Mouse (Mus musculus) hindbrain, embryonic 14.5 days (tissue): ENCODE results near the gene Atg101. TPM values are rescaled to one million over a fixed set of nuclear protein-coding genes. Genes with fewer than 3 reads are reported as not detected.
A peak's percentile ranks its signal among the peaks of the same experiment; 100 is the strongest.

ENCODE experiments used
- ATAC-seq: fragments of 200-750 bp; cut with Nextera tagmentation; 2 replicates; pipeline ENCODE4 v1.8.0; 2017; ENCODE audit warnings: moderate number of reproducible peaks, mild to moderate bottlenecking, moderate TSS enrichment, moderate library complexity; ENCODE audit not compliant: low FRiP score
- DNase-seq: peaks from one replicate; pipeline ENCODE4 v3.0.0-alpha.2; 2015; ENCODE audit warnings: low spot score
- H3K27ac ChIP-seq: fragments of 300-500 bp; sonication (generic); 2 replicates; pipeline ENCODE4 v1.5.1; 2014; ENCODE audit warnings: mild to moderate bottlenecking, moderate library complexity
- H3K27me3 ChIP-seq: fragments of 300-500 bp; sonication (generic); 2 replicates; pipeline ENCODE4 v1.6.1; 2014; ENCODE audit warnings: mild to moderate bottlenecking, low read length, mixed read lengths; ENCODE audit not compliant: control insufficient read depth, insufficient read depth
- H3K36me3 ChIP-seq: fragments of 300-500 bp; sonication (generic); replicated peaks from 2 replicates; pipeline ENCODE4 v1.6.1; 2014; ENCODE audit not compliant: control insufficient read depth, insufficient read depth
- H3K4me1 ChIP-seq: fragments of 300-500 bp; sonication (generic); replicated peaks from 2 replicates; pipeline ENCODE4 v1.6.1; 2014; ENCODE audit warnings: antibody characterized with exemption, low read length, mixed read lengths; ENCODE audit not compliant: control insufficient read depth, insufficient read depth
- H3K4me2 ChIP-seq: fragments of 300-500 bp; sonication (generic); replicated peaks from 2 replicates; pipeline ENCODE4 v1.6.1; 2014; ENCODE audit warnings: mild to moderate bottlenecking, moderate library complexity
- H3K4me3 ChIP-seq: fragments of 300-500 bp; sonication (generic); replicated peaks from 2 replicates; pipeline ENCODE4 v1.5.1; 2014; ENCODE audit warnings: mild to moderate bottlenecking, low read length
- H3K9ac ChIP-seq: fragments of 300-500 bp; sonication (generic); 2 replicates; pipeline ENCODE4 v1.6.1; 2014
- H3K9me3 ChIP-seq: fragments of 300-500 bp; sonication (generic); 2 replicates; pipeline ENCODE4 v1.6.1; 2016; ENCODE audit warnings: low read length; ENCODE audit not compliant: control insufficient read depth
- WGBS: fragments of 180-500 bp; shearing (Covaris S2); extraction: QIAGEN DNeasy Blood & Tissue Kit; methylation state at CpG from one replicate; pipeline ENCODE4 v1.1.7; 2014; 5-methylcytosine and 5-hydroxymethylcytosine counted together
- polyA plus RNA-seq: library from polyadenylated mRNA; unstranded; fragments of >200 nt; fragmentation: Nextera tagmentation; extraction: Ambion mirVana; gene quantifications from 2 replicates; pipeline ENCODE4 v1.2.1, GENCODE M21; 2014

Gene Atg101
- polyA plus RNA-seq, 1 experiment from 2014 or later = 66.3 TPM

DNA sequence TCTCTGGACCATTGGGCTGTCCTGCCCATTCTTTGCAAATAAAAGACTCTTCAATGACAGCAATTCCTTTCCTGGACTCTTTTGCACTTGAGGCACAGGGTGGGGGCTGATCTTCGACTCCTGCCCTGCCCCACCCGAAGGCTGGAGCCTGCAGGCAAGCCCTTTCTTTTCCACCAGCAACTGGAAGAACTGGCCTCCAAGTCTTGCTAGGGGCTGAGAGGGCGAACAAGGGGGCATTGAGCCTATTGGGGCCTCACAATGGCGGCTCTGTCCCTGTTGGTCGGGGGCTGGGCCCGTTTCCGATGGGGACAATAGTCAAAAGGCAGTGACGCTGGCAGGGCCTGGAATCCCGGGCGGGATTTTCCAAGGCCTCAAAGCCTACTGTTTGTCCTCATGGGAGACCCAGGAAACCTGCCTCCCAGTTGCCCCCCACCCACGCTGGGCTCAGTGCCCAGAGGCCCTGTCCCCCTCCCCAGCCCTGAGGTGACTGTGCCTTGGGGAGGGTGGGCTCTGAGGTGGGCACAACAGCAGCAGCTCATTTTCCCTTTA is 6.6 kb upstream of the Atg101 start:
- WGBS = 16% methylated on average over 11 of the region's 11 CpGs
- Histone ChIP-seq H3K36me3 (peaks cover 15% of the 10 kb centered on the region), H3K4me3 (no peak overlapping the region), H3K27me3 (no peaks in the 10 kb centered on the region), H3K9ac (no peak overlapping the region), H3K27ac (peak overlapping the region; percentile 41; the same call in 1 of the 2 replicates), H3K4me1 (0 out of 2 replicates have a peak, but pooled peaks cover 10% of the 10 kb centered on the region), H3K9me3 (no peaks in the 10 kb centered on the region), H3K4me2 (no peak overlapping the region)
- DNase-seq (no peak), ATAC-seq (peak; percentile 75; the same call in 1 of the 2 replicates)

GRCm38 (mm10) chr15:101278589-101278988 is 5.5 kb upstream of the Atg101 start:
- Histone ChIP-seq H3K9ac (no peak overlapping the region), H3K4me2 (no peak overlapping the region), H3K36me3 (0 out of 2 replicates have a peak, but pooled peaks cover 3% of the 10 kb centered on the region), H3K4me3 (no peak overlapping the region), H3K27me3 (no peaks in the 10 kb centered on the region), H3K27ac (no peak overlapping the region), H3K4me1 (0 out of 2 replicates have a peak, but pooled peaks cover 10% of the 10 kb centered on the region), H3K9me3 (no peaks in the 10 kb centered on the region)
- ATAC-seq = no peak
- no peak for DNase-seq
- WGBS = 48% methylated on average over 5 of the region's 5 CpGs

- Histone ChIP-seq H3K27ac (no peak overlapping the region), H3K36me3 (no peaks in the 10 kb centered on the region), H3K27me3 (no peaks in the 10 kb centered on the region), H3K9ac (no peak overlapping the region), H3K4me1 (peaks cover 10% of the 10 kb centered on the region), H3K4me3 (no peak overlapping the region), H3K4me2 (no peak overlapping the region), H3K9me3 (no peaks in the 10 kb centered on the region)
- ATAC-seq = no peak
- 68% methylated on average over 12 of the region's 12 CpGs for WGBS
- DNase-seq = no peak
Observed at GRCm38 (mm10) chr15:101279430-101279999, 4.6 kb upstream of the Atg101 start.

DNA sequence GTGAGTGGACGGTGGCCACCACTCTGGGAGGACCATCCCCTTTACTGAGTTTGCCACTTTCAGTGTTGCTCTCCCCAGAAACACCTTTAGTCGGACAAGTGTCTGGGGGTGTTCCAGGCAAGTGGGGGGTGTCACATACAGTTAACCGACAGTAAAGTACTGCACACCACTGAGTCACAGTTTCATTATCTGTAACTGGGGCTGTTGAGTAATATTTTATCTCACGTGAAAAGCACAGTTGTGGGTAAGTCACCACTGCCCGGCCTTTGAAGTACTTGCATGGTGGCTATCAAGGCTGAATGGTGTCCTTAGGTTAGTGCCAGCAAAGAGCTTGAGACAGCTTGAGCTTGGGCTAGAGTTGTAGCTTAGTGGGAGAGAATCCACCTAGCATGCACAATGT is 1.6 kb upstream of the Atg101 start:
- DNase-seq = no peak
- whole genome bisulfite sequencing = 83% methylated on average over 5 of the region's 5 CpGs
- Histone ChIP-seq H3K27ac (no peak overlapping the region), H3K4me2 (no peak overlapping the region), H3K4me1 (peaks cover 18% of the 10 kb centered on the region), H3K9me3 (no peaks in the 10 kb centered on the region), H3K27me3 (no peaks in the 10 kb centered on the region), H3K36me3 (peaks cover 9% of the 10 kb centered on the region; the same call in 1 of the 2 replicates), H3K9ac (no peak overlapping the region), H3K4me3 (no peak overlapping the region)
- no peak for ATAC-seq

DNA sequence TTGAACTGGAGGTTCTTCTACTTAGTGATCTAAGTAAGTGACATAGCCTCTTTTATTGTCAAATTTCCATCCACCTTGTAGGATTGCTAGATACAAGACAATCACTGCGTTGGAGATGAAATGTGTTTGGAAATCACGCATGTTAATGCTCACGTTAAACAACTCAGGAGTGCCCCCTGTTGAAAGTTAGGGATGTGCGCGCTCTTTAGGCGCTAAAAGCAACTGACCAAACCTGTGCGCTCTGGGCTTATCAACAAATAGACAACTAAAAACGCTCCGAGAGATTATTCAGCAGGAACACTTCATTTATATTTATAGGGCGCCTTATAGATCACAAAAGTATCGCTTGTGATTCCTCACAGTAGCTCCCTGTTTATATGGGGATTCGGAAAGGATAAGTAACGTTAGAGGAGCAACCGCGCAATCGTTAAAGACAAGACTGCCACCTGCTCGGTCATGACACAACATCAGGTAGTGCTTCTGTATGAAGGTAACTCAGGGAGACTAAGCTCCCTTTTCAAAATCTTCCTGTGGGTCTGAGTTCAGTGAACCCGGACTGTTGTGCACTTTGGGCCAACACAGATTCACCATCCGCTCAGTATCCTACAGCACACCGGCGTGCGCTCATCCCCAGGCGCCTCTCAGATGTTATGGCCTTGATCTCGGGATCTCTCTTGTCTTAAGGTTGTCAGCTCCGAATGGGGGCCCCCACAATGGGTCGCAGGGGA is 725 bp upstream of the Atg101 start:
- Histone ChIP-seq H3K27me3 (no peaks in the 10 kb centered on the region), H3K4me3 (peak overlapping the region; percentile 65), H3K27ac (0 out of 2 replicates have a peak overlapping the region, but pooled peaks have one; percentile 3), H3K36me3 (peaks cover 18% of the 10 kb centered on the region), H3K4me1 (peaks cover 13% of the 10 kb centered on the region), H3K9ac (peak overlapping the region; percentile 90), H3K9me3 (no peaks in the 10 kb centered on the region), H3K4me2 (peak overlapping the region; percentile 70)
- DNase-seq = peak; percentile 87
- 1% methylated on average over 26 of the region's 26 CpGs for WGBS
- ATAC-seq = 0 out of 2 replicates have a peak, but pooled peaks have one; percentile 28

- WGBS = 71% methylated on average over 9 of the region's 9 CpGs
- DNase-seq (no peak), ATAC-seq (no peak)
- Histone ChIP-seq H3K27ac (no peak overlapping the region), H3K4me2 (no peak overlapping the region), H3K4me3 (no peak overlapping the region), H3K36me3 (peaks cover 46% of the 10 kb centered on the region), H3K4me1 (peaks cover 9% of the 10 kb centered on the region), H3K9ac (no peak overlapping the region), H3K9me3 (no peaks in the 10 kb centered on the region), H3K27me3 (no peaks in the 10 kb centered on the region)
Observed at GRCm38 (mm10) chr15:101286129-101286770, 2.2 kb downstream of the Atg101 start.

GRCm38 (mm10) chr15:101287361-101287760 is 3.3 kb downstream of the Atg101 start:
- no peak overlapping the region for H3K4me2 ChIP-seq
- H3K27ac ChIP-seq = no peak overlapping the region
- ATAC-seq = no peak
- WGBS = 88% methylated on average over 6 of the region's 6 CpGs
- DNase-seq = no peak
- H3K27me3 ChIP-seq = no peaks in the 10 kb centered on the region
- H3K4me3 ChIP-seq = no peak overlapping the region
- H3K9ac ChIP-seq = no peak overlapping the region
- peaks cover 9% of the 10 kb centered on the region for H3K4me1 ChIP-seq
- H3K9me3 ChIP-seq = no peaks in the 10 kb centered on the region
- H3K36me3 ChIP-seq = peaks cover 57% of the 10 kb centered on the region

DNA sequence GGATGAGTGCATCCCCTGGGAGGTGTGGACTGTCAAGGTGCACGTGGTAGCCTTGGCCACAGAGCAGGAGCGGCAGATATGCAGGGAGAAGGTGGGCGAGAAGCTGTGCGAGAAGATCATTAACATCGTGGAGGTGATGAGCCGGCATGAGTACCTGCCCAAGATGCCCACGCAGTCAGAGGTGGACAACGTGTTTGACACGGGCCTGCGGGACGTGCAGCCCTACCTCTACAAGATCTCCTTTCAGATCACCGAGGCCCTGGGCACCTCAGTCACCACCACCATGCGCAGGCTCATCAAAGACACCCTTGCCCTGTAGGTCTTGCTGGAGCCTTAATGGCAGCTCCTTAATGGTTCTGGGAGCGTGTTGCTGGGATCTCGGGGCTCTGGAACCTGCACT is 6.3 kb downstream of the Atg101 start:
- Histone ChIP-seq H3K27me3 (no peaks in the 10 kb centered on the region), H3K9me3 (no peaks in the 10 kb centered on the region), H3K4me2 (no peak overlapping the region), H3K4me1 (no peaks in the 10 kb centered on the region; the same call in 1 of the 2 replicates), H3K9ac (no peak overlapping the region), H3K4me3 (no peak overlapping the region), H3K27ac (no peak overlapping the region), H3K36me3 (peaks cover 59% of the 10 kb centered on the region)
- DNase-seq (no peak), ATAC-seq (no peak)
- WGBS = 97% methylated on average over 15 of the region's 15 CpGs

- Histone ChIP-seq H3K27me3 (no peaks in the 10 kb centered on the region), H3K27ac (no peak overlapping the region), H3K4me1 (no peaks in the 10 kb centered on the region), H3K4me2 (no peak overlapping the region), H3K4me3 (no peak overlapping the region), H3K9me3 (no peaks in the 10 kb centered on the region), H3K36me3 (peaks cover 55% of the 10 kb centered on the region), H3K9ac (no peak overlapping the region)
- DNase-seq (no peak), ATAC-seq (no peak)
- 91% methylated on average over 3 of the region's 3 CpGs for whole genome bisulfite sequencing
Observed at GRCm38 (mm10) chr15:101292012-101292411, 7.9 kb downstream of the Atg101 start.
